Mouse (Mus musculus): ENCODE measurements around the gene Synrg. TPM values are rescaled to one million over a fixed set of nuclear protein-coding genes. Genes with fewer than 3 reads are reported as not detected.

Gene Synrg
- polyA plus RNA-seq, 1 experiment from 2014 or later: 10.2 TPM

DNA sequence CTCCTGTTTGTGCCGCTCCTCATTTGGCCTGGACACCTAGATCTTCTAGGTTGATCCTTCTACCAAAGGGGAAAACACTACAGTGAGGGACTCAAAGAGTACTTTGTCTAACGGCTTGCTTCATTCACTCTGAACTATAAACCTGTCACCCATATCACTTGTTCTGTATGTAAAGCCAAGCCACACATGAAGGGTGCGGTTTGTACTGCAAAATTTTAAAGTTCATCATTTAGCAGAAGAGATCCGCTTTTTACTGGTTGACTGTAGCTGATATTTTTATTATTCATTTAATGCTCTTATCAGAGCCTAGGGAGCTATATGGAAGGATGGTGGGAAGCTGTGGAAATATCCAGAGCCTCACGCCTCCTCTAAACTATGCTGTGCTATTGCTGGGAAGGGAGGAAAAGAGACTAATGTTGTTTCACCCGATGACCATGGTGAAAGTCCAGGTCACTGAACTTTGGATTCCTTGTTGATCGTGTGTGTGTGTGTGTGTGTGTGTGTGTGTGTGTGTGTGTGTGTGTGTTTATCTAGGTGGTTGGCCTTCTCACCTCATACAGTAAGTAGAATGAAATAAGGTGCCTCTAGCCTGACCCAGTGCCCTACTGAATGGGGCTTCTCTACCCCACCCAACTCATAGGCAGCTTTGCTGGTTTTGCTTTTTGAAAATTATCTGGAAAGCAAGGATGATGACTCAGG, 52.7 kb downstream of the Synrg start:
- H3K4me1 ChIP-seq: no peaks in the 10 kb centered on the region
- no peaks in the 10 kb centered on the region for H3K27me3 ChIP-seq (replicated peaks)
- H3K4me3 ChIP-seq: no peak overlapping the region
- H3K4me2 ChIP-seq: no peak overlapping the region
- H3K9ac ChIP-seq: no peak overlapping the region
- H3K36me3 ChIP-seq: peaks cover 56% of the 10 kb centered on the region
- no peak for ATAC-seq
- WGBS (ENCODE audit: insufficient replicate concordance): 78% methylated on average over 7 of the region's 7 CpGs
- no peaks in the 10 kb centered on the region for H3K9me3 ChIP-seq (replicated peaks)
- no peak overlapping the region for H3K27ac ChIP-seq

DNA sequence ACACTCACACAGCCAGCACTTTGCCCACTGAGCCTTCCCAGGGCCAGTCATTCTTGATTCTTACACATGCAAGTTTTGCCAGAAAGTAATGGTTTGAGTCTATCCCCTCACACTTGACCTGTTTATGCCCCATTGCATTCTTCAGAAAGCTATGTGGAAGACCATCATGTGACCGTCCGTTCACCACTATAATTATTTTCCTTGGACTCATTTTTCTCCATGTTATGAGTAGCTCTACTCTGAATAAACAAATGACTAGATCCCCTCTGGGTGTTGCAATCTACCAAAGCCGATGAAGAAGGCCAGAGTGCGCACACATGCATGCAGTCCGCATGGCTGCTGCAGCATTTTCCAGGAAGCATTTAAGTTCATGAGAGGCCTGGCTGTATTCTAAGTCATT, 63.0 kb downstream of the Synrg start:
- H3K9me3 ChIP-seq (replicated peaks): no peaks in the 10 kb centered on the region
- no peak overlapping the region for H3K4me3 ChIP-seq
- H3K27ac ChIP-seq: no peak overlapping the region
- H3K36me3 ChIP-seq: peaks cover 88% of the 10 kb centered on the region
- no peak overlapping the region for H3K9ac ChIP-seq
- H3K4me2 ChIP-seq: no peak overlapping the region
- no peaks in the 10 kb centered on the region for H3K27me3 ChIP-seq (replicated peaks)
- ATAC-seq: no peak
- no peaks in the 10 kb centered on the region for H3K4me1 ChIP-seq
- 88% methylated on average over 5 of the region's 5 CpGs for WGBS (ENCODE audit: insufficient replicate concordance)

DNA sequence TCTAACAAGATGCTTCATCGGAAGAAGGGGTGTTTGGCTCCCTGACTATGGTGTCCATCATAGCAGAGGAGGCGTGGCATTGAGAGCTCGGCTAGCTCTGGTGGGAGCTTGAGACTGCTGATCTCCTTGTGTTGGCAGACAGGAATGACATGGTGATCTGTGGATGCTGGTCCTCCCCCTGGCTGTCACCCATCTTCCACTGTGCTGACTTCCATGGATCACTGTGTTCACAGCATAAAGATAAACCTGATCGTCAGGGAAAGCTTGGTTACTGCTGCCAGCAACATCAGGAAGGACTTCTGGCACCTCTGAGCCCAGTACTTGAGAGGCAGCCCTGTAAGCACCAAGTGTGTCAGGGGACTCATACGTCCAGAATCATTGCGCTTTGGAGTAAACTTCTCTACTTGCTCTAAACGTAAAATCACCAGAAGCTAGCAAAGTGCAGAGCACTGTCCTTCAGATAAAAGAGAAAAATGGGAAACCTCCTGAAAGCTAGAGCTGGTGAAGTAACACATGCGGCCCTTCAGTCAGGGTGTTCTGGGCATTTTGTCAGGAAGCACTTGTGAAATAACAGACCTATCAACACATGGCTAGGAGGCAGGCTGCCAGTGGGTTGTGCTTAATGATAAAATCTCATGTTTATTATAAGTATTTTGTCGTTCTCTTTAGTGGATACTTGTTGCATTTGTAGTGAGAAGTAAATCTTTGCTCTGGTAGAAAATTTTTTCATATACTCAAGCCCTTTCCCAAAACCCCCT, 64.2 kb downstream of the Synrg start:
- Histone ChIP-seq H3K9me3 (replicated peaks) (no peaks in the 10 kb centered on the region), H3K27ac (no peak overlapping the region), H3K9ac (no peak overlapping the region), H3K4me3 (no peak overlapping the region), H3K4me2 (no peak overlapping the region), H3K4me1 (no peaks in the 10 kb centered on the region), H3K27me3 (replicated peaks) (no peaks in the 10 kb centered on the region), H3K36me3 (peaks cover 89% of the 10 kb centered on the region)
- ATAC-seq: no peak
- WGBS (ENCODE audit: insufficient replicate concordance): 79% methylated on average over 9 of the region's 9 CpGs

DNA sequence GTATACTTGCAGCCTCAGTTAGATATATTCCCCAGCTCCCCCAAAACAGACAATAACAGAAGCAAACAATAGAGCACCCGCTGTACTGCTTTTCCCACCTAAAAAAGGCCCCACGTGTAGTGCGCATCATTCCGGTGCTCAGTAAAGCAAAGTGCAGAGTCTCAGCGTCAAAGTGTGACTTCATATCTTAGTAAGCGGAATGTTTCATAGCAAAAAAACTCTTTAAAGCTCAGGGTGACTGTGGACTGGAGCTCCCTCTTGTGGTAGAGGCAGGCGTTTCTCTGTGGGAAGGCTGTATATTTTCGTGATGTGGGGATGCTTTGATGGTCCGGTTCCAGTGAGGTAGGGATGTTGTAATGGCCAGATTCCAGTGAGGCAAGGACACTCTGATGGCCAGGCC, 67.7 kb downstream of the Synrg start:
- Histone ChIP-seq H3K27me3 (replicated peaks) (no peaks in the 10 kb centered on the region), H3K4me2 (no peak overlapping the region), H3K9me3 (replicated peaks) (no peaks in the 10 kb centered on the region), H3K27ac (no peak overlapping the region), H3K9ac (no peak overlapping the region), H3K4me3 (no peak overlapping the region), H3K4me1 (no peaks in the 10 kb centered on the region), H3K36me3 (peaks cover 70% of the 10 kb centered on the region)
- no peak for ATAC-seq
- 52% methylated on average over 9 of the region's 9 CpGs for WGBS (ENCODE audit: insufficient replicate concordance)

DNA sequence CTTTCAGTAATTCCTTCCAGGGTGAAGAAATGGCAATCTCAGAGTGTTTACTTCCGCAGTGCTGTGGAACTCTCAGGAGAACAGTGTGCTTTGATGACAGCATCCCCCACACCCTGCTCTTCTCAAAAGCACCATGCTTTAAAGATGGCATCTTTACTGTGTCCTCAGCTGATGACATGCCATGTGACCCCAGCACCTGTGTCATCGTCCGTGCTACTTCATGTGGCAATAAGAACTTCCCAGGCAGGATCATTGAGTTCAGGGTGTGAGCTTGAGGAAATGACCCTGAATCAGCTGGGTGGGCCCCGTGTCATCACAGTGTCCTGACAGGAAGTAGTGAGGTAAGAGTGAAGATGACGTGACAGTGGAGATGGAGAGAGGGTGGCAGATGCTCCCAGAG, 68.3 kb downstream of the Synrg start:
- Histone ChIP-seq H3K4me2 (no peak overlapping the region), H3K9me3 (replicated peaks) (no peaks in the 10 kb centered on the region), H3K4me3 (no peak overlapping the region), H3K4me1 (no peaks in the 10 kb centered on the region), H3K27ac (no peak overlapping the region), H3K27me3 (replicated peaks) (no peaks in the 10 kb centered on the region), H3K9ac (no peak overlapping the region), H3K36me3 (peaks cover 65% of the 10 kb centered on the region)
- 73% methylated on average over 5 of the region's 5 CpGs for WGBS (ENCODE audit: insufficient replicate concordance)
- no peak for ATAC-seq

DNA sequence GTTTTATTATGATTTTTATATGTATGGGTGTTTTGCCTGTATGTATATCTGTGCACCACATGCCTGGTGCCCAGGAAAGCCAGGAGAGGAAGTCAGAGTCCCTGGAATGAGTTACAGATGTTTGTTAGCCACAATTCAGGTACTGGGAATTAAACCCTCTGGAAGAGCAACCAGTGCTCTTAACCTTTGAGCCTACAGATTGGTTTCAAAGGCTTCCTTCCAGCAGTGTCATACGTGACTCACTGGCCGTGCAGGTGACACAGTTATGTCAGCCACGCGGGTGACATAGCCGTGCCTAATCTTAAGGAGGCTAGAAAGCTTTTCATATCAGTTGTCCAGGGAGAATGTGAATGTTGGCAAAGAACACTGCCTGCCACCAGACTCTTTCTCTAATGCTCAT, 69.4 kb downstream of the Synrg start:
- 89% methylated on average over 5 of the region's 5 CpGs for WGBS (ENCODE audit: insufficient replicate concordance)
- H3K27ac ChIP-seq: no peak overlapping the region

DNA sequence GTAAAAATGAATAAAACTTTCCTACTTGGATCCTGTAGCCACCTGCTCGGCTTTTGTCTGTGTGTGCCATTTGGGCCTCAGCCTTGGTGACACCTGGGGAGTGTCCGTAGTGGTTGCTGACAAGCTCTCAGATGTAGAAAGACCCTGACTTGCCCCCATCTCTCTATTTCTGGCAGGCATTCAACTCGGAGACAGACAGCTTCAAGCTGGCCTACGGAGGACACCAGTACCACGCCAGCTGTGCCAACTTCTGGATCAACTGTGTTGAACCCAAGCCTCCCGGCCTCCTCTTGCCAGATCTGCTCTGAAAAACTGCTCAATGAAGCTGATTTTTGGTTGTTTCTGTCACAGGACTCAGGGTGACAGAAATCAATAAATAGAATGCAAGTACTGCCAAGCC, 76.4 kb downstream of the Synrg start:
- H3K4me3 ChIP-seq: no peak overlapping the region
- H3K4me2 ChIP-seq: no peak overlapping the region
- 79% methylated on average over 6 of the region's 6 CpGs for WGBS (ENCODE audit: insufficient replicate concordance)
- no peak overlapping the region for H3K27ac ChIP-seq
- no peaks in the 10 kb centered on the region for H3K4me1 ChIP-seq
- ATAC-seq: no peak
- no peak overlapping the region for H3K9ac ChIP-seq
- no peaks in the 10 kb centered on the region for H3K27me3 ChIP-seq (replicated peaks)
- peaks cover 61% of the 10 kb centered on the region for H3K36me3 ChIP-seq
- H3K9me3 ChIP-seq (replicated peaks): no peaks in the 10 kb centered on the region

More for the DNA sequence above, 69.4 kb downstream of the Synrg start:
- peaks cover 61% of the 10 kb centered on the region for H3K36me3 ChIP-seq
- no peak overlapping the region for H3K4me3 ChIP-seq
- ATAC-seq: no peak
- no peaks in the 10 kb centered on the region for H3K4me1 ChIP-seq
- no peaks in the 10 kb centered on the region for H3K9me3 ChIP-seq (replicated peaks)
- no peaks in the 10 kb centered on the region for H3K27me3 ChIP-seq (replicated peaks)
- no peak overlapping the region for H3K9ac ChIP-seq
- no peak overlapping the region for H3K4me2 ChIP-seq

DNA sequence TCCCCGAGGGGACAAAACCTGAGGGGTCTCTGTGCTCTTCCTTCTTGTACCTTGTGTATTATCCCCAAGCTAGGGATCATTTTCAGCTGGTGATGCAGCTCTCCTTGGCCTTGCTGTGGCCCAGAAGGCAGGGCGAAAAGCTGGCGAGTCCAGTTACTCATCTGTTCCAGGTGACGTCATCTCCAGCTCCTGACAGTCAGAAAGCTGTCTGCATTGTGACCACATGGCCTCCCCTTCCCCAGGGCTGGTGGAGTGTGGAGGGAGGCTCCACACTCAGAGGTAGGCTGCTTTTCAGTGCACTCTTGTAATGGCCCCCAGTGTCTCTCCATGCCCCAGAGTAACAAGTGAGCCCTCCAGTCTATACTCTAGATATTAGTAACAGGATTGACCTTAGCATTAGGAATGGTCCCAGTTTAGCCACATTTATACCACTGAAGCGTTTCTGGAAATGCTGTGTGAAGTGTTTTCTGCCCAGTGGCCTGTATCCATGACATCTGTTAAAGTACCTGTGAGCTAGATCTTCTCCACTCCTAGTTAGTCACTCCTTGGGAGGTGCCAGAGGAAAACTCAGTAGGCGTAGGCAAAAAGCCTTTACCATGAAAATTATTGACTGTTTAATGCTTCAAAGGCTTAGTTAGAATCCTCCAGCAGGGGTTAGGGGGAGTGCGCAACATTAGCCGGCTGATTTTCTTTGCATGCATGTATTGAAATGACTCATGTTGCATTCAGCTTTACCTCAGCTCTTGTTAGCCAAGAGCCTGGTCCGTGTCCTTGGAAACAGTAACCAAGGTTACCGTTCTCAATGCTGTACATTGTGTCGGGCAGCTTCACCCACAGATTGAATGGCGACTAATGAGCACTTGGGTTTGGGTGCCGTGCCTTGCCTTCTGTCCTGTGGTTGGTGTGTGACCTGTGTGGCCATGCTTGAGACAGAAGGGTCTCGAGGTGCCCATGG, 78.9 kb downstream of the Synrg start:
- Histone ChIP-seq H3K4me1 (peaks cover 10% of the 10 kb centered on the region), H3K36me3 (peaks cover 51% of the 10 kb centered on the region), H3K9ac (no peak overlapping the region), H3K4me2 (no peak overlapping the region), H3K27ac (no peak overlapping the region), H3K9me3 (replicated peaks) (no peaks in the 10 kb centered on the region), H3K27me3 (replicated peaks) (no peaks in the 10 kb centered on the region), H3K4me3 (no peak overlapping the region)
- WGBS (ENCODE audit: insufficient replicate concordance): 76% methylated on average over 14 of the region's 14 CpGs
- ATAC-seq: no peak

DNA sequence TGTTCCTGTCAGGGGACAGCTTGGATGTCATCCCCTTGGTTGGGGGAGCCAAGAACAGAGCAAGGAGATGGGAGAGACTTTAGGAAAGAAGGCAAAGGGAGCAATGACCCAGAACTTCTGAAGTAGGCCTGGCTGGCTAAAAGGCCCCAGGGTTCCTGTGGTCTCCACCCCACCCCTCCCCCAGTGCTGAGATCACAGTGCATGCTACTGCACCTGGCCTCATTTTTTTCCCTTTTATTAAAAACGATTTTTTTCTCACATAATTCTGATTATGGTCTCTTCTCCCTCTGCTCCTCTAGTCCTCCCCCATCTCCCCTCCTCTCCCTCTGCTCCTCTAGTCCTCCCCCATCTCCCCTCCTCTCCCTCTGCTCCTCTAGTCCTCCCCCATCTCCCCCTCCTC, 80.8 kb downstream of the Synrg start:
- Histone ChIP-seq H3K9ac (no peak overlapping the region), H3K4me3 (no peak overlapping the region), H3K27ac (no peak overlapping the region), H3K4me1 (peaks cover 10% of the 10 kb centered on the region), H3K9me3 (replicated peaks) (no peaks in the 10 kb centered on the region), H3K36me3 (peaks cover 32% of the 10 kb centered on the region), H3K4me2 (no peak overlapping the region), H3K27me3 (replicated peaks) (peaks cover 7% of the 10 kb centered on the region; the same call in 1 of the 2 replicates)
- ATAC-seq: no peak
- 21% methylated on average over 1 of the region's 1 CpGs for WGBS (ENCODE audit: insufficient replicate concordance)

DNA sequence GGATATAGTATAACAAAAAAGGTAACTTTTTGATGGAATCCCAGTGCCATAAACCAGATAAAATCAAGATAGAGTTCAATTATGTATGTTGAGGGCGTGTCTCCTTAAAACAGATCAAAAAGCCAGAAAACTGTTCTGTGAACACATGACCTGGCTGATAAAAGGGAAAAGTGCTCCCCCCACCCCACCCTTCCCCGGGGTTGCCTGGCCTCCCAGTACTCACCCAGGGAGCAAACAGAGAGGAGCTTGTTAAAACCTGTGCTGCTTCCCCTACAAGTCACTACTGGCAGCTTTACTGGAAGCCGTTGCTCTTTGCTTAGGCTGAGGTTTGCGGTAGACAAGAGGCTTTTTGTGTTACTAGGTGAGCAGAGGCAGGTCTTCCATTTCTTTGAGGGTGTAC, 83.0 kb downstream of the Synrg start:
- H3K4me3 ChIP-seq: no peak overlapping the region
- H3K27me3 ChIP-seq (replicated peaks): peaks cover 7% of the 10 kb centered on the region; the same call in 1 of the 2 replicates
- no peak overlapping the region for H3K27ac ChIP-seq
- no peak overlapping the region for H3K4me2 ChIP-seq
- H3K9me3 ChIP-seq (replicated peaks): no peaks in the 10 kb centered on the region
- 53% methylated on average over 4 of the region's 4 CpGs for WGBS (ENCODE audit: insufficient replicate concordance)
- no peak overlapping the region for H3K9ac ChIP-seq
- H3K4me1 ChIP-seq: peaks cover 10% of the 10 kb centered on the region
- no peak for ATAC-seq
- H3K36me3 ChIP-seq: peaks cover 10% of the 10 kb centered on the region

DNA sequence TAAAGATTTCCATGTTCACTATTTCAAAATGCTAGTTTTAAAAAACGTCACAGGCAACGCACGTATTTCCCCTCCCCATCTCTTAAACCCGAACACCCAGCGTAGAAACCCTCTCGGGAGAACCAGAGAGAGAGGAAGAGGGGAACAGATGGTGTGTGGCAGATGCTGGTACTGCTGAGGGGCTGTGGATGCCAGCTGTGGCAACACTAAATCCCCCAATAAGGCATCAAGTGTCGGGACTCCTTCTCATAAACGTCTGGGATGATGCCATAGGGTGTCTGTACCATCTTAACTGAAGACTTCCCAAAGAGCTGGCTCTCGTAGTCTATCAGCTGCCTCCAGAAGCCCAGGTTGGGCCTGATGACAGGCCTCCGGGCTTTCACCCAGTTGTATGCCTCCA, 84.2 kb downstream of the Synrg start:
- H3K9ac ChIP-seq: no peak overlapping the region
- H3K27me3 ChIP-seq (replicated peaks): peaks cover 7% of the 10 kb centered on the region; the same call in 1 of the 2 replicates
- no peak overlapping the region for H3K4me3 ChIP-seq
- no peak overlapping the region for H3K27ac ChIP-seq
- H3K36me3 ChIP-seq: no peaks in the 10 kb centered on the region
- WGBS (ENCODE audit: insufficient replicate concordance): 69% methylated on average over 10 of the region's 10 CpGs
- peaks cover 10% of the 10 kb centered on the region for H3K4me1 ChIP-seq
- H3K9me3 ChIP-seq (replicated peaks): no peaks in the 10 kb centered on the region
- no peak overlapping the region for H3K4me2 ChIP-seq
- no peak for ATAC-seq

DNA sequence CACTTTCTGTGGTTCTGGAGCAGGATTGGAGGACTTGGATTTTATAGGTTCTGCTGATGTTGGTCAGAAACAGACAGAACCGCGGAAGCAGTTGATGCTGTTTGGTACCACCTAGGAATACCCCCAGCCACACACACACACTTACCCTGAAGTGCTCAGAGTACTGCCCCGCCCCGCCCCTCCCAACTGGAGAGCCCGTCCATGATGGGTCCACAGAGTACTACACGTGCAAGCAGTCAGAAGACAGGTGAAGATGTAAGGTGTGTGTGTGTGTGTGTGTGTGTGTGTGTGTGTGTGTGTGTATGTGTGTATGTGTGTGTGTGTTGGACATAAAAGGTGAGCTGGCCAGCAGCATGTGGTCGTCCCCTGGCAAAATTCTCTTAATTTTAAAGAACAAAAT, 88.8 kb downstream of the Synrg start:
- Histone ChIP-seq H3K27ac (no peak overlapping the region), H3K27me3 (replicated peaks) (peaks cover 7% of the 10 kb centered on the region), H3K4me1 (no peaks in the 10 kb centered on the region), H3K36me3 (no peaks in the 10 kb centered on the region), H3K4me3 (no peak overlapping the region), H3K9ac (no peak overlapping the region), H3K9me3 (replicated peaks) (no peaks in the 10 kb centered on the region), H3K4me2 (no peak overlapping the region)
- no peak for ATAC-seq
- 72% methylated on average over 7 of the region's 7 CpGs for WGBS (ENCODE audit: insufficient replicate concordance)

Measured in liver, embryonic 12.5 days (tissue).